Mouse (Mus musculus): Measurements from ENCODE around the gene Foxa1. TPM values are rescaled to one million over a fixed set of nuclear protein-coding genes. Genes with fewer than 3 reads are reported as not detected.
A peak's percentile ranks its signal among the peaks of the same experiment; 100 is the strongest.

Foxa1 gene
- polyA plus RNA-seq, 1 experiment from 2014 or later, result 7.9 TPM

- no peak for TF ChIP-seq CTCF (IDR thresholded peaks at IDR 0.05)
- no peak for TF ChIP-seq EP300 (IDR thresholded peaks at IDR 0.05)
- WGBS, result 44% methylated on average over 4 of the region's 4 CpGs
- no peak for ATAC-seq
These were observed 18.4 kb downstream of the Foxa1 start for GRCm38 (mm10) chr12:57528335-57528734.

GRCm38 (mm10) chr12:57515702-57516377, 30.9 kb downstream of the Foxa1 start:
- no peak for ATAC-seq
- H3K27ac ChIP-seq (ENCODE audit: low read length), result no peak overlapping the region
- no peak overlapping the region for H3K4me3 ChIP-seq (ENCODE audit: low read depth, low read length)
- H3K4me2 ChIP-seq (replicated peaks; ENCODE audit: low read depth, low read length), result no peak overlapping the region
- TF ChIP-seq EP300 (IDR thresholded peaks at IDR 0.05) (no peak), CTCF (IDR thresholded peaks at IDR 0.05) (no peak)
- H3K27me3 ChIP-seq (replicated peaks; ENCODE audit: insufficient read depth, low read length), result no peaks in the 10 kb centered on the region
- no peak overlapping the region for H3K9ac ChIP-seq (replicated peaks; ENCODE audit: low read depth)
- no peaks in the 10 kb centered on the region for H3K9me3 ChIP-seq (ENCODE audit: low read length)
- H3K36me3 ChIP-seq (ENCODE audit: insufficient read depth, low read length), result no peaks in the 10 kb centered on the region
- 28% methylated on average over 12 of the region's 12 CpGs for WGBS
- no peak for DNase-seq (ENCODE audit: low spot score)
- H3K4me1 ChIP-seq (ENCODE audit: insufficient read depth, low read depth, low read length), result no peaks in the 10 kb centered on the region; the same call in 1 of the 2 replicates

More at GRCm38 (mm10) chr12:57528335-57528734, 18.4 kb downstream of the Foxa1 start:
- Histone ChIP-seq H3K9ac (replicated peaks; ENCODE audit: low read depth) (no peak overlapping the region), H3K9me3 (ENCODE audit: low read length) (no peaks in the 10 kb centered on the region), H3K27me3 (replicated peaks; ENCODE audit: insufficient read depth, low read length) (no peaks in the 10 kb centered on the region; the same call in 1 of the 2 replicates), H3K4me2 (replicated peaks; ENCODE audit: low read depth, low read length) (no peak overlapping the region), H3K4me3 (ENCODE audit: low read depth, low read length) (no peak overlapping the region), H3K27ac (ENCODE audit: low read length) (no peak overlapping the region), H3K4me1 (ENCODE audit: insufficient read depth, low read depth, low read length) (no peaks in the 10 kb centered on the region), H3K36me3 (ENCODE audit: insufficient read depth, low read length) (no peaks in the 10 kb centered on the region)
- peak; percentile 14 for DNase-seq (ENCODE audit: low spot score)

GRCm38 (mm10) chr12:57514552-57514951, 32.2 kb downstream of the Foxa1 start:
- Histone ChIP-seq H3K9me3 (ENCODE audit: low read length) (no peaks in the 10 kb centered on the region), H3K36me3 (ENCODE audit: insufficient read depth, low read length) (no peaks in the 10 kb centered on the region), H3K4me3 (ENCODE audit: low read depth, low read length) (no peak overlapping the region), H3K4me1 (ENCODE audit: insufficient read depth, low read depth, low read length) (no peaks in the 10 kb centered on the region; the same call in 1 of the 2 replicates), H3K27me3 (replicated peaks; ENCODE audit: insufficient read depth, low read length) (no peaks in the 10 kb centered on the region), H3K9ac (replicated peaks; ENCODE audit: low read depth) (no peak overlapping the region), H3K4me2 (replicated peaks; ENCODE audit: low read depth, low read length) (no peak overlapping the region), H3K27ac (ENCODE audit: low read length) (no peak overlapping the region)
- ATAC-seq, result no peak
- no peak for DNase-seq (ENCODE audit: low spot score)
- TF ChIP-seq EP300 (IDR thresholded peaks at IDR 0.05) (no peak), CTCF (IDR thresholded peaks at IDR 0.05) (peak; percentile 32)
- 33% methylated on average over 1 of the region's 1 CpGs for WGBS

- no peak overlapping the region for H3K27ac ChIP-seq (ENCODE audit: low read length)
- H3K27me3 ChIP-seq (replicated peaks; ENCODE audit: insufficient read depth, low read length), result no peaks in the 10 kb centered on the region
- TF ChIP-seq CTCF (IDR thresholded peaks at IDR 0.05) (no peak), EP300 (IDR thresholded peaks at IDR 0.05) (no peak; the same call in 1 of the 2 replicates)
- ATAC-seq (peak; percentile 54; the same call in 1 of the 2 replicates), DNase-seq (ENCODE audit: low spot score) (peak; percentile 64)
- no peak overlapping the region for H3K9ac ChIP-seq (replicated peaks; ENCODE audit: low read depth)
- no peak overlapping the region for H3K4me2 ChIP-seq (replicated peaks; ENCODE audit: low read depth, low read length)
- no peak overlapping the region for H3K4me3 ChIP-seq (ENCODE audit: low read depth, low read length)
- H3K4me1 ChIP-seq (ENCODE audit: insufficient read depth, low read depth, low read length), result no peaks in the 10 kb centered on the region; the same call in 1 of the 2 replicates
- no peaks in the 10 kb centered on the region for H3K9me3 ChIP-seq (ENCODE audit: low read length)
- H3K36me3 ChIP-seq (ENCODE audit: insufficient read depth, low read length), result no peaks in the 10 kb centered on the region
- 51% methylated on average over 5 of the region's 5 CpGs for WGBS
These were observed 35.2 kb downstream of the Foxa1 start for GRCm38 (mm10) chr12:57511560-57511959.

DNA sequence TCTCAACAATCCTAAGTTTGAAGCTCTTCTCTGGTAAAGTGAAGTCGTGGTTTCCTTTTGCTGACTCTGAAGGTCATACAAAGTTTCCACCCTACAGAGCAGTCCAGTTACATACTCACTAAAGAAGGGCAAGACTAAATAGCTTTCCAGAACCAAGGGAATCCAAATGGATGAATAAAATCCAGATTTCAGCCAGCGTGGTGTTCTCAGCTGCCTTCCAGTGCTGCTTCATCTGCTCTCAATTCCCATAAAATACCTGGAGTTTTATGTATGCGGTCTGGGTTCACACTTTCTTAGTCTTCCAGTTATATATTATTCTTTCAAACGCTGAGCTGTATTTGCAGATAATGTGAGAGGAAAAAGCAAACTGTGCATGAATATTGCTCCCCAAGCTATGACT, 35.6 kb downstream of the Foxa1 start:
- Histone ChIP-seq H3K36me3 (ENCODE audit: insufficient read depth, low read length) (no peaks in the 10 kb centered on the region), H3K27ac (ENCODE audit: low read length) (no peak overlapping the region), H3K4me3 (ENCODE audit: low read depth, low read length) (no peak overlapping the region), H3K9ac (replicated peaks; ENCODE audit: low read depth) (no peak overlapping the region), H3K27me3 (replicated peaks; ENCODE audit: insufficient read depth, low read length) (no peaks in the 10 kb centered on the region), H3K4me1 (ENCODE audit: insufficient read depth, low read depth, low read length) (no peaks in the 10 kb centered on the region; the same call in 1 of the 2 replicates), H3K4me2 (replicated peaks; ENCODE audit: low read depth, low read length) (no peak overlapping the region), H3K9me3 (ENCODE audit: low read length) (no peaks in the 10 kb centered on the region)
- TF ChIP-seq CTCF (IDR thresholded peaks at IDR 0.05) (no peak), EP300 (IDR thresholded peaks at IDR 0.05) (no peak)
- ATAC-seq (no peak), DNase-seq (ENCODE audit: low spot score) (no peak)
- WGBS, result 79% methylated on average over 4 of the region's 4 CpGs

GRCm38 (mm10) chr12:57509726-57510125, 37.0 kb downstream of the Foxa1 start:
- DNase-seq (ENCODE audit: low spot score) (peak; percentile 48), ATAC-seq (peak; percentile 35; the same call in 1 of the 2 replicates)
- Histone ChIP-seq H3K36me3 (ENCODE audit: insufficient read depth, low read length) (no peaks in the 10 kb centered on the region), H3K27ac (ENCODE audit: low read length) (no peak overlapping the region), H3K4me3 (ENCODE audit: low read depth, low read length) (no peak overlapping the region), H3K4me2 (replicated peaks; ENCODE audit: low read depth, low read length) (no peak overlapping the region), H3K9ac (replicated peaks; ENCODE audit: low read depth) (no peak overlapping the region), H3K27me3 (replicated peaks; ENCODE audit: insufficient read depth, low read length) (no peaks in the 10 kb centered on the region), H3K9me3 (ENCODE audit: low read length) (no peaks in the 10 kb centered on the region), H3K4me1 (ENCODE audit: insufficient read depth, low read depth, low read length) (no peaks in the 10 kb centered on the region; the same call in 1 of the 2 replicates)
- TF ChIP-seq EP300 (IDR thresholded peaks at IDR 0.05), result no peak
- no peak for TF ChIP-seq CTCF (IDR thresholded peaks at IDR 0.05)
- 44% methylated on average over 4 of the region's 4 CpGs for WGBS
